Mouse (Mus musculus) forebrain, embryonic 14.5 days (tissue): Measurements from ENCODE around the gene Slc2a2. TPM values are rescaled to one million over a fixed set of nuclear protein-coding genes. Genes with fewer than 3 reads are reported as not detected.

ENCODE experiments used
- ATAC-seq: fragments of 200-750 bp; cut with Nextera tagmentation; 2 replicates; pipeline ENCODE4 v1.8.0; 2017; ENCODE audit warnings: mild to moderate bottlenecking, moderate library complexity
- DNase-seq: peaks from one replicate; pipeline ENCODE4 v3.0.0-alpha.2; 2015; ENCODE audit warnings: low spot score
- H3K27ac ChIP-seq: fragments of 300-500 bp; sonication (generic); 2 replicates; pipeline ENCODE4 v1.5.1; 2014; ENCODE audit warnings: low read depth, mild to moderate bottlenecking, control low read depth, low read length, moderate library complexity
- H3K27me3 ChIP-seq: fragments of 300-500 bp; sonication (generic); replicated peaks from 2 replicates; pipeline ENCODE4 v1.6.1; 2014; ENCODE audit warnings: low read length, control low read depth, mixed read lengths; ENCODE audit not compliant: control insufficient read depth, insufficient read depth
- H3K36me3 ChIP-seq: fragments of 300-500 bp; sonication (generic); 2 replicates; pipeline ENCODE4 v1.6.1; 2014; ENCODE audit warnings: low read length, control low read depth; ENCODE audit not compliant: control insufficient read depth, insufficient read depth
- H3K4me1 ChIP-seq: fragments of 300-500 bp; sonication (generic); 2 replicates; pipeline ENCODE4 v1.6.1; 2014; ENCODE audit warnings: antibody characterized with exemption, low read length, control low read depth; ENCODE audit not compliant: control insufficient read depth, insufficient read depth
- H3K4me2 ChIP-seq: fragments of 300-500 bp; sonication (generic); 2 replicates; pipeline ENCODE4 v1.6.1; 2014; ENCODE audit warnings: mild to moderate bottlenecking, control low read depth, low read length
- H3K4me3 ChIP-seq: fragments of 300-500 bp; sonication (generic); 2 replicates; pipeline ENCODE4 v1.5.1; 2014; ENCODE audit warnings: low read depth, low read length, control low read depth
- H3K9ac ChIP-seq: fragments of 300-500 bp; sonication (generic); 2 replicates; pipeline ENCODE4 v1.6.1; 2014; ENCODE audit warnings: mild to moderate bottlenecking, low read length, control low read depth, moderate library complexity
- H3K9me3 ChIP-seq: fragments of 300-500 bp; sonication (generic); replicated peaks from 2 replicates; pipeline ENCODE4 v1.6.1; 2016; ENCODE audit warnings: low read length, control low read depth, mixed read lengths; ENCODE audit not compliant: control insufficient read depth
- WGBS: fragments of 180-500 bp; shearing (Covaris S2); extraction: QIAGEN DNeasy Blood & Tissue Kit; methylation state at CpG from one replicate; pipeline ENCODE4 v1.1.7; 2014; 5-methylcytosine and 5-hydroxymethylcytosine counted together
- polyA plus RNA-seq: library from polyadenylated mRNA; unstranded; fragments of >200 nt; fragmentation: Nextera tagmentation; extraction: Ambion mirVana; gene quantifications from 2 replicates; pipeline ENCODE4 v1.2.1, GENCODE M21; 2014

Gene Slc2a2
- polyA plus RNA-seq = 0.05 TPM in 1 of 2 replicates, not detected in the other

DNA sequence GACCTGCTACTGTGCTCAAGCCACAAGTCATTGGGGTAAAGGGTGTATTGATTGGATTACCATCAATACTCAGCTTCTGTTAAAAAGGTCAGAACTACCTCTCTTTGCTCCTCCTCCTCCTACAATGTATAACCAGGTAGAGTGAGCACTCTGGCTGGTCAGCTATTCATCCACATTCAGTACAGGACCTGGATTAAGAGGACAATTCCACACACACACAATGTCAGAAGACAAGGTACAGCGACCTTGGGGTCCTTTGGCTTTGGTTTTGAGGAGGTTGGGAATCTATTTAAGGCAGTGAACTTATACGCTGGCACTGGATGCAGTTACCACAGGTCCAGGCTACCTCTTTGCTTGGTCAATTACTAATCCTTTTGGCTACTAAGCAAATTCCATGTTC lies at the start of gene Slc2a2:
Gene Slc2a2, plus strand, starts transcription at position 107 of the 400 bp plus-strand sequence.
- no peak within 1 kb of the TSS for H3K4me3 ChIP-seq
- H3K4me2 ChIP-seq = no peak within 1 kb of the TSS
- 84% methylated on average over 2 of the region's 2 CpGs for WGBS
- DNase-seq = no peak
- no peaks in the 10 kb centered on the region for H3K9me3 ChIP-seq
- H3K27me3 ChIP-seq = no peaks in the 10 kb centered on the region
- 0 out of 2 replicates have a peak, but pooled peaks cover 2% of the 10 kb centered on the region for H3K4me1 ChIP-seq
- H3K27ac ChIP-seq = no peak within 1 kb of the TSS
- no peak for ATAC-seq
- H3K9ac ChIP-seq = no peak within 1 kb of the TSS
- H3K36me3 ChIP-seq = no peaks in the 10 kb centered on the region

GRCm38 (mm10) chr3:28652574-28652973 lies 45.1 kb upstream of the Slc2a2 start:
- Histone ChIP-seq H3K27ac (no peak overlapping the region), H3K27me3 (no peaks in the 10 kb centered on the region), H3K9ac (no peak overlapping the region), H3K4me1 (no peaks in the 10 kb centered on the region), H3K4me3 (no peak overlapping the region), H3K4me2 (no peak overlapping the region), H3K9me3 (no peaks in the 10 kb centered on the region), H3K36me3 (peaks cover 66% of the 10 kb centered on the region)
- 38% methylated on average over 3 of the region's 3 CpGs for WGBS
- no peak for DNase-seq
- ATAC-seq = no peak

- Histone ChIP-seq H3K4me2 (no peak overlapping the region), H3K36me3 (peaks cover 63% of the 10 kb centered on the region), H3K4me1 (no peaks in the 10 kb centered on the region), H3K4me3 (no peak overlapping the region), H3K27me3 (no peaks in the 10 kb centered on the region), H3K27ac (no peak overlapping the region), H3K9ac (no peak overlapping the region), H3K9me3 (no peaks in the 10 kb centered on the region)
- 77% methylated on average over 3 of the region's 3 CpGs for WGBS
- ATAC-seq (no peak), DNase-seq (no peak)
Measured at GRCm38 (mm10) chr3:28653043-28653442, 44.7 kb upstream of the Slc2a2 start.

DNA sequence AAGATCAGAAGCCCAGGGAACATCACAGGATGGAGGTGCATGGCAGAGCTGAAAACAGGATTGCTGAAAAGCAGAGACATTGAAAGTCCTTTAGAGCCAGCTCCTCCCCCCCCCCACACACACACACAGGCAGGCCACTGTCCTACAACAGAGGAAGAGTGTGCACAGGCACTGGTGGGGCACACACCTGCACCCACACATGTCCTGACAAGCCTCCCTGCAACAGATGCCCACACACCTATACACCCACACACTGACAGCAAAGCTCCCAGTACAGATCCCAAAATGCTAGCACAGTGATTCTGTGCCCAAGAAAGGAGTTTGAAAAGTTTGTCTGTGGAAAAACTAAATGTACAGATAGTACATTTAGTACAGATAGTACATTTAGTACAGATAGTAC lies 43.0 kb upstream of the Slc2a2 start:
- Histone ChIP-seq H3K9me3 (no peaks in the 10 kb centered on the region), H3K36me3 (peaks cover 47% of the 10 kb centered on the region), H3K27ac (no peak overlapping the region), H3K27me3 (no peaks in the 10 kb centered on the region), H3K4me3 (no peak overlapping the region), H3K4me2 (no peak overlapping the region), H3K4me1 (no peaks in the 10 kb centered on the region), H3K9ac (no peak overlapping the region)
- DNase-seq = no peak
- ATAC-seq = no peak

- H3K4me1 ChIP-seq = no peaks in the 10 kb centered on the region
- H3K9ac ChIP-seq = no peak overlapping the region
- H3K4me3 ChIP-seq = no peak overlapping the region
- H3K27me3 ChIP-seq = no peaks in the 10 kb centered on the region
- peaks cover 40% of the 10 kb centered on the region for H3K36me3 ChIP-seq
- no peak overlapping the region for H3K4me2 ChIP-seq
- WGBS = 54% methylated on average over 1 of the region's 1 CpGs
- DNase-seq (no peak), ATAC-seq (no peak)
- H3K9me3 ChIP-seq = no peaks in the 10 kb centered on the region
- H3K27ac ChIP-seq = no peak overlapping the region
Measured at GRCm38 (mm10) chr3:28658349-28658748, 39.4 kb upstream of the Slc2a2 start.

DNA sequence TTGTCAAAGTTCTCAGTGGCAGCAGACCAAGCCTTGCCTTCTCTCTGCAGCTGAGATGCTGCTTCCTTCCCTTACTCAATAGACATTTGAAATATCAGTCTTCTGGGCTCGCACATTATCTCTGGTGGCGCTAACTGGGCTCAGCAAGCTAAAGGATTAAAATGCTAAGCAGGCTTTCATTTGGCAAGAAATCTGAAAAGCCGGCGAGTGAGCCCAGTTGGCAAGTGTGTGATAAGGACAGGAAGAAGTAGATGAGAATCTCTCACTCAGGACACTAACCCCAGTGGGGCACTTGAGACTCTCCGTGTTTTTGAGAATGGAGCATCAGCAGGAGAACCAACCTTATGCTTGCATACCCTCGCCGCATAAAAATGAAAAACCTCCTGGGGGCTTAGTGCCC lies 16.9 kb upstream of the Slc2a2 start:
- Histone ChIP-seq H3K36me3 (no peaks in the 10 kb centered on the region), H3K9ac (no peak overlapping the region), H3K4me2 (no peak overlapping the region), H3K27ac (no peak overlapping the region), H3K4me1 (no peaks in the 10 kb centered on the region), H3K9me3 (no peaks in the 10 kb centered on the region), H3K4me3 (no peak overlapping the region), H3K27me3 (no peaks in the 10 kb centered on the region)
- ATAC-seq = no peak
- DNase-seq = no peak
- 64% methylated on average over 7 of the region's 7 CpGs for WGBS

DNA sequence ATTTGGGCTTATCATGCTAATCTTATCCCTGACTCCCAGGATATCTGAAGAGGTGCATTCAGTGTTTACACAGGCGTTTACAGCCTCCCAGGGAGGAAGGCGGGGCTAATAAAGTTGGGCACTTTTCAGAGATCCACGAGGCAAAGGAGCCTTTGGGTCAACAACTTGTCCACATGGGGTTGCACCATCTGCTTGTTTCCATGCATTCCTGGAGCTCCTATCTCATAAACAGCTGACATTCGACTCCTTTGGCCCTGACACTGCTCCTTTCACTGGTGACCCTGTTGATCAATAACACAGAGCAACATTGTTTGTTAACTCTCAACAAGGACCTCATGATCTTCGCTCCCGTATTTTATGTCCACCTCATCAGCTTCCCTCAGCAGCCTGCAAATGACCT lies 15.8 kb upstream of the Slc2a2 start:
- ATAC-seq = no peak
- Histone ChIP-seq H3K9me3 (no peaks in the 10 kb centered on the region), H3K36me3 (no peaks in the 10 kb centered on the region), H3K4me3 (no peak overlapping the region), H3K27ac (no peak overlapping the region), H3K27me3 (no peaks in the 10 kb centered on the region), H3K9ac (no peak overlapping the region), H3K4me2 (no peak overlapping the region), H3K4me1 (no peaks in the 10 kb centered on the region)
- 61% methylated on average over 6 of the region's 6 CpGs for WGBS
- DNase-seq = no peak

- H3K4me1 ChIP-seq = no peaks in the 10 kb centered on the region
- H3K27me3 ChIP-seq = no peaks in the 10 kb centered on the region
- DNase-seq = no peak
- 71% methylated on average over 3 of the region's 3 CpGs for WGBS
- H3K9me3 ChIP-seq = no peaks in the 10 kb centered on the region
- H3K4me3 ChIP-seq = no peak overlapping the region
- ATAC-seq = no peak
- H3K36me3 ChIP-seq = no peaks in the 10 kb centered on the region
- no peak overlapping the region for H3K4me2 ChIP-seq
- no peak overlapping the region for H3K27ac ChIP-seq
- no peak overlapping the region for H3K9ac ChIP-seq
Measured at GRCm38 (mm10) chr3:28682411-28682810, 15.3 kb upstream of the Slc2a2 start.

DNA sequence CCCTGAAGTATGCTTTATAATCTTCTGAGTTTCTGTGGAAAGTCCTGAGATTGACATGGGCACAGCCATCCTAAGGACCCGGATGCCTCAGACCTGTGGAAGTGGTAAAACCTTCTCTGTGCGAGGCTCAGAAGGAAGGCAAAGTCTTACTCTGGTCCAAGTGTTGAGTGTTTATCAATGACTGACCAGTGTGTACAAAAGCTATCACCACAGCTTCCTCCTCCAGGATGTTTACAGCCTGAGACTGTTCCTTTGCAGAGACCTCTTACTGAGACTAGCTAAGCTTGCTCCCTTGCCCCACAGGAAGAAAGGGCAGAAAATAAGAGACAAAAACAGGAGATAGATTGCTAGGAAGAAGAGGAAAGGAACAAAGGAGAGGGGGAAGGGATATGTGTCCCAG lies 12.2 kb upstream of the Slc2a2 start:
- Histone ChIP-seq H3K9ac (no peak overlapping the region), H3K27me3 (no peaks in the 10 kb centered on the region), H3K36me3 (no peaks in the 10 kb centered on the region), H3K4me3 (no peak overlapping the region), H3K9me3 (no peaks in the 10 kb centered on the region), H3K27ac (no peak overlapping the region), H3K4me2 (no peak overlapping the region), H3K4me1 (no peaks in the 10 kb centered on the region)
- WGBS = 96% methylated on average over 2 of the region's 2 CpGs
- no peak for DNase-seq
- no peak for ATAC-seq
